Mouse (Mus musculus): ENCODE data around the gene Sptbn2. TPM values are rescaled to one million over a fixed set of nuclear protein-coding genes. Genes with fewer than 3 reads are reported as not detected.

Gene Sptbn2
- polyA plus RNA-seq, 1 experiment from 2014 or later, result 5.3 TPM

DNA sequence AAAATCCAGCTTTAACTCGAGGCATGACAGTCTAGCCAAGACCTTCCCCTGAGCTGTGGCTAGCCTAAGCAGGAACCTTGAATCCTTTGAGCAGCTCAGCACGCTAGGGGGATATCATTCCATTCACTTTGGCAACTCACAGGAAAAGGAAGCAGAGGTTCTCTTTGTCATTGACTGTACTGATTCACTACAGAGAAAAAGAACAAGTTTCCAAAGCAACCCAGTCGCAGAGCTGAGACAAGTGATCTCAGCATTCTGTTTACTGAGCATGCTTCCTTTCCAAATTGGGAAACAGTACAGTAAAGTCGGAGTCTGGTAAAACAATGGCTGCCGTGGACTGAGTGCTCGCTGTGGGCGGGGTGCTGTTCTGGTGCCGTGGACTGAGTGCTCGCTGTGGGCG is 2.2 kb upstream of the Sptbn2 start:
- 80% methylated on average over 10 of the region's 10 CpGs for WGBS
- no peak overlapping the region for H3K4me3 ChIP-seq (replicated peaks)
- no peak overlapping the region for H3K9ac ChIP-seq
- peaks cover 41% of the 10 kb centered on the region for H3K27me3 ChIP-seq
- H3K4me1 ChIP-seq, result peaks cover 20% of the 10 kb centered on the region
- H3K27ac ChIP-seq (replicated peaks), result no peak overlapping the region
- no peak overlapping the region for H3K4me2 ChIP-seq (replicated peaks)
- no peaks in the 10 kb centered on the region for H3K9me3 ChIP-seq (replicated peaks)
- no peaks in the 10 kb centered on the region for H3K36me3 ChIP-seq
- ATAC-seq (ENCODE audit: insufficient number of reproducible peaks, low FRiP score, low TSS enrichment, low read depth), result no peak

DNA sequence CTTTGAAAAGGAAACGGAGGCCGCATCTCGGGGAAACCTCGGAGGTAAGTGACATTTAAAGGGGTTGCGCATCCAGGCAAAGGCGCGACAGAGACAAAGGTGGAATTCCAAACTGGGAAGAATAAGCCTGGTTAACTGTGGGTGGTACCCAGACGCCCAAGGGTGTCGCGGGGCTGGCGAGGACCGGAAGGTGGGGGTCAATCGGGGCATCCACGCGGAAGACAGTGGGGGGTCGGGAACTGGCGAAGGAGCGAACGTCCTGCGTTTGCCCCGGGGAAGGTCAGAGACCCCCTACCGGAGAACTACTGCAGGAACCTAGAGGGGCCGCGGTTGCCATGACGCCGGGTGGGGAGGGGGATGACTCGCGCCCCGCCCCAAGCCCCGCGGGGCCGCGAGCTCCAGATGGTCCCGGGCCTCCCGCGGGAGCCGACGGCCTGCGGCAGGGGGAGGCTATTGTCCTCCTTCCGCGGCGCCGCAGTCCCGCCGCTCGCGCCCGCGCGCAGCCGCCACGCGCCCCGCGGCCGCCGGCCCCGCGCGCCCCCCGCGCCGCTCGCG is 711 bp downstream of the Sptbn2 start:
- Histone ChIP-seq H3K9ac (0 out of 2 replicates have a peak overlapping the region, but pooled peaks have one; percentile 15), H3K4me1 (peaks cover 20% of the 10 kb centered on the region), H3K27me3 (peaks cover 50% of the 10 kb centered on the region), H3K27ac (replicated peaks) (no peak overlapping the region), H3K9me3 (replicated peaks) (no peaks in the 10 kb centered on the region), H3K4me2 (replicated peaks) (peak overlapping the region; percentile 97), H3K36me3 (no peaks in the 10 kb centered on the region), H3K4me3 (replicated peaks) (peak overlapping the region; percentile 53)
- ATAC-seq (ENCODE audit: insufficient number of reproducible peaks, low FRiP score, low TSS enrichment, low read depth), result 0 out of 2 replicates have a peak, but pooled peaks have one; percentile 39
- WGBS, result 3% methylated on average over 55 of the region's 65 CpGs

DNA sequence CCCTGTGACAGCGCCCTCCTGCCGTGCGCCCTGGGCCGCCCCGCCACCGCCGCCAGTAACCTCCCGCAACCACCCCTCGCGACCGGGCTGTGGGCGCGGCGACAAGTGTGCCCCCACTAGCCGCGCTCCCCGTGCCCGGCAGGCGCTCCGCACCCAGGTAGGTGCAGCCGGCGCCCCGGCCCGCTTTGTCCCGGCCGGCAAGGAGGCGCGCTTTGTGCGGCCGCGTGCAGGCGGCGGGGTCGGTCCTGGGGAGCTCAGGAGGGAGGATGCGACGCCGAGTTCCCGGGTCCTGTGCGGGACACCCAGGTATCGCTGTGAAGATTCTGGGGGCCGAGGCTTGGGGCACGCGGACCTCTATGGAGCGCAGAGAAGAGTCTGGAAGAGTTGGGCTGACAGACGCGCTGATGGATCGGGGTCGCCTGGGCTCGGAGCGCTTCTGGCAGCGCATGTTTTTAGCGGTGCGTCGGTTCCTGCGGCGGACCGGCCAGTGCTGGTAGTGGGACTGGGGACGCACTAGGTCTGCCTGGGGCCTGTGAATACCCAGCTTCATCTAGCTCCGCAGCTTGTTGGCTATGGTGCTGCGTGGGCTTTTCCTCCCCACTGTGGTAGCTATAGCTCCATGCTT is 1.3 kb downstream of the Sptbn2 start:
- 0 out of 2 replicates have a peak overlapping the region, but pooled peaks have one; percentile 15 for H3K9ac ChIP-seq
- H3K27me3 ChIP-seq, result peaks cover 50% of the 10 kb centered on the region
- peak overlapping the region; percentile 97 for H3K4me2 ChIP-seq (replicated peaks)
- H3K27ac ChIP-seq (replicated peaks), result no peak overlapping the region
- no peaks in the 10 kb centered on the region for H3K36me3 ChIP-seq
- H3K4me1 ChIP-seq, result peaks cover 20% of the 10 kb centered on the region
- under 1% methylated on average over 56 of the region's 60 CpGs for WGBS
- peak overlapping the region; percentile 53 for H3K4me3 ChIP-seq (replicated peaks)
- H3K9me3 ChIP-seq (replicated peaks), result no peaks in the 10 kb centered on the region
- ATAC-seq (ENCODE audit: insufficient number of reproducible peaks, low FRiP score, low TSS enrichment, low read depth), result 0 out of 2 replicates have a peak, but pooled peaks have one; percentile 15

DNA sequence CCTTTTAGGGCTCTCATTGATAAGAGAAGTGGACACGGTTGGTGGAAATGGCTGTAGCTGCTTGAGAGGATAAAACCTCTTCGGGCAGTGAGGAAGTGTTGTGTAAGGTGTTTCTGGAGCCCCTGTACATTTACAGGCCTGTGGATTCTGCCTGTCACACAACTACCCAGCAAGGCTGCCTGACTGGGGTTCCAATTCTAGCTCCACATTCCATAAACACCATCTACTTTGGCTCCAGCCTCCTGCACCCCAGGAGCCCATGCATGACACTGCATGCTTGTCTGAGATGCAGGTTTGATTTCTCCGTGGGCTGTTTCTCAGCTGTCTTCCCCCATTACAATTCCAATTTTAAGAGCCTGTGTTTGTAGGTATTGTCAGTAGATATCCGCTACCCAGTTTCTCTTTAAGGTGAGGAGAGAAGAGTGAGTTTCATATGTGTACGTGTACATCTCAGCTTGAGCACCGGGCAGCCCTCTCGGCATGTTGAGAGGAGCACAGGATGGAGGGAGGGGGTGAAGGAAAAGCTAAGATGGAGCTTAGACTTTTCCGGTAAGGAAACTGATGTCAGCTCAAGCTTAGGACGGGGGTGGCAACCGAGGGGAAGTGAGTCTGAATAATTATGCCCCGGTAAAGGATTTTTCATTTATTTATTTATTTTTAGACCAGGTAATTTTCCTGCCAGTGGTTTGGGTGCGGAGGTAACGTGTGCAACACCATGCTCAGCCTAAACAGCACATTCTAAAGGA is 2.0 kb downstream of the Sptbn2 start:
- H3K36me3 ChIP-seq, result no peaks in the 10 kb centered on the region
- H3K4me1 ChIP-seq, result peaks cover 20% of the 10 kb centered on the region
- ATAC-seq (ENCODE audit: insufficient number of reproducible peaks, low FRiP score, low TSS enrichment, low read depth), result no peak
- H3K9ac ChIP-seq, result no peak overlapping the region
- H3K27me3 ChIP-seq, result peaks cover 50% of the 10 kb centered on the region
- peak overlapping the region; percentile 97 for H3K4me2 ChIP-seq (replicated peaks)
- 30% methylated on average over 13 of the region's 13 CpGs for WGBS
- peak overlapping the region; percentile 53 for H3K4me3 ChIP-seq (replicated peaks)
- no peaks in the 10 kb centered on the region for H3K9me3 ChIP-seq (replicated peaks)
- H3K27ac ChIP-seq (replicated peaks), result no peak overlapping the region

DNA sequence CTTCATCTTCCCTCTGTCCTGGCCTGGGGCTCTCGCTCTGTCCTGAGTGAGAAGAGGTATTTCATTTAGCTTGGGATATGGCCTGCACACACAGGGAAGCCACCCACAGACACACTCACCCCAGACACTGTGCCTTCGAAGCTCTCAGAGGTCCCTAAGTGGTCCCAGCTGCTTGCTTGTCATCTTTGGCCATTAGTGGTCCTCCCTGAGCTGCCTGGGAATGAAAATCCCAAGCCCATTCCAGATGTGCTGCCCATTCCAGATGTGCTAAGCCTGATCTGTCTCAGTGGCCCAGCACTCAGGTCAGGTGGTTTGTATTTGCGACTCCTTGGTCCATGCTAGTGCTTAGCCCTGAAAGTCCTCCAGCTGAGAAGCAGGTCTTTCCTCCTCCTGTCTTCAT is 2.9 kb downstream of the Sptbn2 start:
- H3K4me1 ChIP-seq, result peaks cover 27% of the 10 kb centered on the region
- H3K9ac ChIP-seq, result no peak overlapping the region
- no peak overlapping the region for H3K4me3 ChIP-seq (replicated peaks)
- H3K27me3 ChIP-seq, result peaks cover 50% of the 10 kb centered on the region
- no peak overlapping the region for H3K4me2 ChIP-seq (replicated peaks)
- no peak overlapping the region for H3K27ac ChIP-seq (replicated peaks)
- H3K36me3 ChIP-seq, result no peaks in the 10 kb centered on the region
- H3K9me3 ChIP-seq (replicated peaks), result no peaks in the 10 kb centered on the region
- ATAC-seq (ENCODE audit: insufficient number of reproducible peaks, low FRiP score, low TSS enrichment, low read depth), result no peak
- 41% methylated on average over 3 of the region's 3 CpGs for WGBS

DNA sequence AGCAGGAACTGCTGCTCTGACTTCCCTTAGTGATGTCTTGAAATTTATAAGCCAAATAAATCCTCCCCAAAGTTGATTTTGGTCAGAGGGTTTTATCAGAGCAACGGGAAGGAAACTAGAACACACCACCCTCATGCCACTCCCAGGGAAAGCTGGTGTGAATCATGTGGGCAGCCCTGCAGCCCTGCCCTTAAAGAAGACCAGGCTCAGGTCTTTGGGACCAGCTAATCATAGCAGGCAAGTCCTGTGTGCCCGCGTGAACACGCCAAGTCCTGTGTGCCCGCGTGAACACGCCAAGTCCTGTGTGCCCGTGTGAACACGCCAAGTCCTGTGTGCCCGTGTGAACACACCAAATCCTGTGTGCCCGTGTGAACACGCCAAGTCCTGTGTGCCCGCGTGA is 5.8 kb downstream of the Sptbn2 start:
- no peak overlapping the region for H3K4me3 ChIP-seq (replicated peaks)
- H3K27ac ChIP-seq (replicated peaks), result no peak overlapping the region
- 96% methylated on average over 14 of the region's 14 CpGs for WGBS
- no peak for ATAC-seq (ENCODE audit: insufficient number of reproducible peaks, low FRiP score, low TSS enrichment, low read depth)
- no peak overlapping the region for H3K9ac ChIP-seq
- peaks cover 34% of the 10 kb centered on the region for H3K27me3 ChIP-seq
- H3K9me3 ChIP-seq (replicated peaks), result no peaks in the 10 kb centered on the region
- peaks cover 27% of the 10 kb centered on the region for H3K4me1 ChIP-seq
- H3K4me2 ChIP-seq (replicated peaks), result no peak overlapping the region
- no peaks in the 10 kb centered on the region for H3K36me3 ChIP-seq

DNA sequence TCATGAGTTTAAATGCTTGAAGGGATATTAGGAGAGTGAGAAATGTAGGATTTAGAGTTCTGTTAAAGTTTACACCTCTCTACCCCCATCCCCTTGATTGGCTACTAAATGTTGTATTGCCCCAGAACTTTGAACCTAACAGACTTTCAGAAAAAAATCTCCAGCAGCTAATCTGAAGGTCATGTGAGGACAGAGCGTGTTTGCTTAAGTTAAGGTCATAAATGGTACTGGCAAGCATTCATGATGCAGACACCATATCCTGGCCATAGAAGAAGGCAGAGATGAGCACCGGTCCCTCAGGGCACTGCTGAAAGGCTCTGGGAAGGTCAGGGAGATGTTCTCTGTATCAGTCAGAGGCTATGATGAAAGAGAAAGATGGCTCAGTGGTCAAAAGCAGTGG is 6.3 kb downstream of the Sptbn2 start:
- 93% methylated on average over 2 of the region's 2 CpGs for WGBS
- H3K4me1 ChIP-seq, result peaks cover 21% of the 10 kb centered on the region
- H3K4me3 ChIP-seq (replicated peaks), result no peak overlapping the region
- no peak overlapping the region for H3K9ac ChIP-seq
- H3K27ac ChIP-seq (replicated peaks), result no peak overlapping the region
- no peak overlapping the region for H3K4me2 ChIP-seq (replicated peaks)
- H3K9me3 ChIP-seq (replicated peaks), result no peaks in the 10 kb centered on the region
- H3K36me3 ChIP-seq, result no peaks in the 10 kb centered on the region
- H3K27me3 ChIP-seq, result peaks cover 29% of the 10 kb centered on the region
- ATAC-seq (ENCODE audit: insufficient number of reproducible peaks, low FRiP score, low TSS enrichment, low read depth), result no peak

DNA sequence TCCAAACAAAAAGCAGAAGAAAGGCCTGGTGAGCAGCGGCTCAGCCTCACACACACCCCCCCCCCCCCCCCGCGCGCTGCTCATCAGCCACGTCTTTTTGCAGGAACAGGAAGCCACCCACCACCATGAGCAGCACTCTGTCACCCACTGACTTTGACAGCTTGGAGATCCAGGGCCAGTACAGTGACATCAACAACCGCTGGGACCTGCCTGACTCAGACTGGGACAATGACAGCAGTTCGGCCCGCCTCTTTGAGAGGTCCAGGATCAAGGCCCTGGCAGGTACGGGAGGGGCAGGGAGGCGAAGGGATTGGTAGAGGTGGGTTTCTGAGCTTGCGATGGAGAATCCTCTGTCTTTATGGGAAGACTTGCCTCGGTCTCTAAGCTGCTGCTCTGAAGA is 7.7 kb downstream of the Sptbn2 start:
- peaks cover 15% of the 10 kb centered on the region for H3K27me3 ChIP-seq
- WGBS, result 27% methylated on average over 10 of the region's 12 CpGs
- H3K9ac ChIP-seq, result no peak overlapping the region
- H3K36me3 ChIP-seq, result no peaks in the 10 kb centered on the region
- H3K9me3 ChIP-seq (replicated peaks), result no peaks in the 10 kb centered on the region
- H3K4me1 ChIP-seq, result peaks cover 13% of the 10 kb centered on the region; the same call in 1 of the 2 replicates
- no peak overlapping the region for H3K4me2 ChIP-seq (replicated peaks)
- ATAC-seq (ENCODE audit: insufficient number of reproducible peaks, low FRiP score, low TSS enrichment, low read depth), result no peak
- H3K4me3 ChIP-seq (replicated peaks), result no peak overlapping the region
- peak overlapping the region; percentile 11; the same call in 1 of the 2 replicates for H3K27ac ChIP-seq (replicated peaks)

DNA sequence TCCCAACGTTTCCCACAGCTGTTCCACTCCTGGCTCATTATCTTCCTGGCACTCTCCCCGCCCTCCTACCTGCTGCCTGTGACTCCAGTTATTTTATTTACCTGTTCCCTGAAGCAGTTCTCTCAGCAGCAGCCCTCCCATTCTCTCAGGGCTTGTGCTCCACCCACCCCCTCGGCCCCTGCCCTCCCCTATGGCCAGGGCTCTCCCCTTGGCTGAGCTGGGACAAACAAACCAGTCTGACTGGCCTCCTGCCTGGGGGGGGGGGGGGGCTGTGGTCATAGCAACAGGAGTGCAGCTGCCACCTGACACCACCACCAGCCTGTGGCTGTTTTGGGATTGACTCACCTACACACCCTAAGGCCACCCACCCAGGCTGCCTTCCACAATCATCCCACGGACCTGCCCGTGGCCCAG is 8.4 kb downstream of the Sptbn2 start:
- no peak overlapping the region for H3K9ac ChIP-seq
- no peaks in the 10 kb centered on the region for H3K9me3 ChIP-seq (replicated peaks)
- peak overlapping the region; percentile 53; the same call in 1 of the 2 replicates for H3K27ac ChIP-seq (replicated peaks)
- no peak overlapping the region for H3K4me3 ChIP-seq (replicated peaks)
- no peak overlapping the region; the same call in 1 of the 2 replicates for H3K4me2 ChIP-seq (replicated peaks)
- ATAC-seq (ENCODE audit: insufficient number of reproducible peaks, low FRiP score, low TSS enrichment, low read depth), result peak; percentile 64; the same call in 1 of the 2 replicates
- 14% methylated on average over 5 of the region's 5 CpGs for WGBS
- peaks cover 13% of the 10 kb centered on the region; the same call in 1 of the 2 replicates for H3K4me1 ChIP-seq
- no peaks in the 10 kb centered on the region for H3K36me3 ChIP-seq
- H3K27me3 ChIP-seq, result peaks cover 8% of the 10 kb centered on the region

DNA sequence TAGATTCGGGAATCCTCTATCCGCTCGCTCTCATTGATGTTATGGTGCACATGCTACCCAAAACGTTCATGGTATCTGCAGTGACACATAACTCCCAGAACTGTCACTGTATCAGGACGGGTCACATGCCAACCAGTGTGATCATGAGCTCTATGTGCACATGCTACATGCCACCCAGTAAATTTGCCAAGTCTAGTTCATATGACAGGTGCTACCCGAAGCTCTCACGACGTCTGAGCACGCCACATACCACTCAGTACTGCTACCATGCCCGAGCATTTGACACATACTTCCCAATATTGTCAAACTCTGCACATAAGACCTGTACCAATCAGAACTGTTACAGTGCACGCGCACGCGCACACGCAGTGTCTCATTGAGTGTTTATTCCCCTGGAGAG is 9.1 kb downstream of the Sptbn2 start:
- 68% methylated on average over 15 of the region's 15 CpGs for WGBS
- no peak overlapping the region for H3K9ac ChIP-seq
- H3K4me3 ChIP-seq (replicated peaks), result peak overlapping the region; percentile 31
- H3K4me1 ChIP-seq, result peaks cover 13% of the 10 kb centered on the region; the same call in 1 of the 2 replicates
- no peaks in the 10 kb centered on the region for H3K36me3 ChIP-seq
- no peak for ATAC-seq (ENCODE audit: insufficient number of reproducible peaks, low FRiP score, low TSS enrichment, low read depth)
- peaks cover under 1% of the 10 kb centered on the region for H3K27me3 ChIP-seq
- no peaks in the 10 kb centered on the region for H3K9me3 ChIP-seq (replicated peaks)
- peak overlapping the region; percentile 66; the same call in 1 of the 2 replicates for H3K27ac ChIP-seq (replicated peaks)
- peak overlapping the region; percentile 34; the same call in 1 of the 2 replicates for H3K4me2 ChIP-seq (replicated peaks)

DNA sequence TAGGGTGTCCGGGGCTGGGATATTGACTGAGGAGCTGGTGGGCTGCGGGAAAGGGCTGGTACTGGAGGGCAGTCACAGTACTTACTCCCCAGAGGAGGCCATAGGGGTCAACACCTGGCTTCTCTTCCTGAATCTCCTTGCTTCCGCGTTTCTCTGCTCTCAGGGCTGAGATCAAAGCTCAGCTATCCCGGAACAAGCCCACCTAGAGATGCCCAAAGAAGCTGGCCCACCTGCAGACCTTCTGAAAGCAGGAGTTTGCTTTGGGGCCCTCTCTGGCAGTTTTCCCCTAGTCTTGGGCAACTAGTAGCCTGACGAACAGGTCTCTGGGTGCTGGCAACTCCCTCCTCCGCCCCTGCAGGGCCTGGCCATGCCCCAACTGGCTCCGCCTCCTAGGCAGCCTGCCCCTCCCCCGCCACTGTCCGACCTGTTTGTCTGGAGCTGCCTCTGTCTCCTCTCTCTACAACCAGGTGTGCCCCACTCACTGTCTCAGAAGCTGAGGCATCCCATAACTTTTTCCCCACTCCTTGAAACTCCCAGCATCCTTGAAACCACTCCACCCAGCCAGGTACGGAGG is 9.8 kb downstream of the Sptbn2 start:
- Histone ChIP-seq H3K4me1 (peaks cover 13% of the 10 kb centered on the region; the same call in 1 of the 2 replicates), H3K9ac (no peak overlapping the region), H3K36me3 (no peaks in the 10 kb centered on the region), H3K27me3 (no peaks in the 10 kb centered on the region), H3K4me2 (replicated peaks) (peak overlapping the region; percentile 34), H3K4me3 (replicated peaks) (peak overlapping the region; percentile 31), H3K9me3 (replicated peaks) (no peaks in the 10 kb centered on the region), H3K27ac (replicated peaks) (peak overlapping the region; percentile 77)
- WGBS, result 16% methylated on average over 11 of the region's 11 CpGs
- ATAC-seq (ENCODE audit: insufficient number of reproducible peaks, low FRiP score, low TSS enrichment, low read depth), result no peak

Measured in embryonic facial prominence, embryonic 15.5 days (tissue).